Mouse (Mus musculus): ENCODE data around the gene Igf2r. TPM values are rescaled to one million over a fixed set of nuclear protein-coding genes. Genes with fewer than 3 reads are reported as not detected.
A peak's percentile ranks its signal among the peaks of the same experiment; 100 is the strongest.

Gene Igf2r
- polyA plus RNA-seq, 1 experiment from 2014 or later: 26.6 TPM

GRCm38 (mm10) chr17:12691899-12692298, 77.6 kb downstream of the Igf2r start:
- peak; percentile 76 for ATAC-seq
- Histone ChIP-seq H3K27ac (ENCODE audit: low read length) (peak overlapping the region; percentile 51; the same call in 1 of the 2 replicates), H3K4me3 (ENCODE audit: low read length) (no peak overlapping the region), H3K9ac (ENCODE audit: low read depth, low read length) (no peak overlapping the region), H3K36me3 (ENCODE audit: control insufficient read depth, insufficient read depth, low read length) (peaks cover 23% of the 10 kb centered on the region), H3K4me1 (ENCODE audit: control insufficient read depth, insufficient read depth, low read length) (peaks cover 12% of the 10 kb centered on the region; the same call in 1 of the 2 replicates), H3K9me3 (ENCODE audit: control insufficient read depth, low read length) (no peaks in the 10 kb centered on the region), H3K4me2 (ENCODE audit: low read depth, low read length) (no peak overlapping the region), H3K27me3 (replicated peaks; ENCODE audit: control insufficient read depth, insufficient read depth, low read length) (no peaks in the 10 kb centered on the region)
- 64% methylated on average over 7 of the region's 7 CpGs for WGBS

- H3K4me1 ChIP-seq (ENCODE audit: control insufficient read depth, insufficient read depth, low read length): peaks cover 14% of the 10 kb centered on the region; the same call in 1 of the 2 replicates
- 53% methylated on average over 3 of the region's 3 CpGs for WGBS
- no peak overlapping the region for H3K27ac ChIP-seq (ENCODE audit: low read length)
- H3K4me3 ChIP-seq (ENCODE audit: low read length): no peak overlapping the region
- H3K4me2 ChIP-seq (ENCODE audit: low read depth, low read length): no peak overlapping the region
- ATAC-seq: no peak
- H3K27me3 ChIP-seq (replicated peaks; ENCODE audit: control insufficient read depth, insufficient read depth, low read length): no peaks in the 10 kb centered on the region
- H3K9ac ChIP-seq (ENCODE audit: low read depth, low read length): no peak overlapping the region
- H3K36me3 ChIP-seq (ENCODE audit: control insufficient read depth, insufficient read depth, low read length): peaks cover 21% of the 10 kb centered on the region
- H3K9me3 ChIP-seq (ENCODE audit: control insufficient read depth, low read length): no peaks in the 10 kb centered on the region
These were observed 79.9 kb downstream of the Igf2r start for GRCm38 (mm10) chr17:12689537-12689936.

GRCm38 (mm10) chr17:12688427-12689110, 80.9 kb downstream of the Igf2r start:
- Histone ChIP-seq H3K4me2 (ENCODE audit: low read depth, low read length) (no peak overlapping the region), H3K27me3 (replicated peaks; ENCODE audit: control insufficient read depth, insufficient read depth, low read length) (no peaks in the 10 kb centered on the region), H3K27ac (ENCODE audit: low read length) (no peak overlapping the region), H3K4me1 (ENCODE audit: control insufficient read depth, insufficient read depth, low read length) (peaks cover 14% of the 10 kb centered on the region; the same call in 1 of the 2 replicates), H3K9me3 (ENCODE audit: control insufficient read depth, low read length) (no peaks in the 10 kb centered on the region), H3K4me3 (ENCODE audit: low read length) (no peak overlapping the region), H3K9ac (ENCODE audit: low read depth, low read length) (no peak overlapping the region), H3K36me3 (ENCODE audit: control insufficient read depth, insufficient read depth, low read length) (peaks cover 16% of the 10 kb centered on the region; the same call in 1 of the 2 replicates)
- WGBS: 75% methylated on average over 20 of the region's 20 CpGs
- no peak for ATAC-seq

GRCm38 (mm10) chr17:12684928-12685624, 84.4 kb downstream of the Igf2r start:
- no peaks in the 10 kb centered on the region for H3K27me3 ChIP-seq (replicated peaks; ENCODE audit: control insufficient read depth, insufficient read depth, low read length)
- WGBS: 68% methylated on average over 7 of the region's 7 CpGs
- H3K4me1 ChIP-seq (ENCODE audit: control insufficient read depth, insufficient read depth, low read length): peaks cover 8% of the 10 kb centered on the region; the same call in 1 of the 2 replicates
- peak; percentile 9; the same call in 1 of the 2 replicates for ATAC-seq
- no peak overlapping the region for H3K27ac ChIP-seq (ENCODE audit: low read length)
- peaks cover 10% of the 10 kb centered on the region for H3K36me3 ChIP-seq (ENCODE audit: control insufficient read depth, insufficient read depth, low read length)
- H3K9me3 ChIP-seq (ENCODE audit: control insufficient read depth, low read length): no peaks in the 10 kb centered on the region
- H3K4me2 ChIP-seq (ENCODE audit: low read depth, low read length): no peak overlapping the region
- H3K9ac ChIP-seq (ENCODE audit: low read depth, low read length): no peak overlapping the region
- no peak overlapping the region for H3K4me3 ChIP-seq (ENCODE audit: low read length)

DNA sequence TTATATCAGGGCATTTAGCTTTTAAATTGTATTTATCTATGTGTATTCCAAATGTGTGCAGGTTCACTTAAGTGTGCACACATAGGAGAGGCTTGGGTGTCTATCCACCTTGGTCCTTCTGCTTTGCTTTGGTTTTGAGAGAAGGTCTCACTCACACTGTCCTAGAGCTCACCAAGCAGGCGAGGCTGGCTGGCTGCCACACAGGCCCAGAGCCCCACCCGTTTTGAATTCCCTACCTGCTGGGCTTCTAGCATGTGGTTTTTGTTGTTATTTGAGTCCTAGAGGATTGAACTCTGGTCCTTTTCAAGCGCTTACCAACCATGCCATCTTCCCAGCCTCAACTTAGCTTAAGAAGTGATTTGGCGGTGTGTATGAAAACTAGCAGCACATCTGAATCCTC, 85.1 kb downstream of the Igf2r start:
- H3K36me3 ChIP-seq (ENCODE audit: control insufficient read depth, insufficient read depth, low read length): peaks cover 12% of the 10 kb centered on the region
- H3K9me3 ChIP-seq (ENCODE audit: control insufficient read depth, low read length): peaks cover 3% of the 10 kb centered on the region

GRCm38 (mm10) chr17:12683582-12683981, 85.9 kb downstream of the Igf2r start:
- ATAC-seq: no peak
- Histone ChIP-seq H3K27ac (ENCODE audit: low read length) (no peak overlapping the region), H3K4me3 (ENCODE audit: low read length) (no peak overlapping the region), H3K27me3 (replicated peaks; ENCODE audit: control insufficient read depth, insufficient read depth, low read length) (no peaks in the 10 kb centered on the region), H3K36me3 (ENCODE audit: control insufficient read depth, insufficient read depth, low read length) (peaks cover 11% of the 10 kb centered on the region), H3K9ac (ENCODE audit: low read depth, low read length) (no peak overlapping the region), H3K4me2 (ENCODE audit: low read depth, low read length) (no peak overlapping the region), H3K9me3 (ENCODE audit: control insufficient read depth, low read length) (peaks cover 6% of the 10 kb centered on the region), H3K4me1 (ENCODE audit: control insufficient read depth, insufficient read depth, low read length) (peaks cover 6% of the 10 kb centered on the region; the same call in 1 of the 2 replicates)
- WGBS: 93% methylated on average over 13 of the region's 13 CpGs

More for the DNA sequence above, 85.1 kb downstream of the Igf2r start:
- Histone ChIP-seq H3K4me1 (ENCODE audit: control insufficient read depth, insufficient read depth, low read length) (peaks cover 8% of the 10 kb centered on the region; the same call in 1 of the 2 replicates), H3K4me2 (ENCODE audit: low read depth, low read length) (no peak overlapping the region), H3K4me3 (ENCODE audit: low read length) (no peak overlapping the region), H3K27me3 (replicated peaks; ENCODE audit: control insufficient read depth, insufficient read depth, low read length) (no peaks in the 10 kb centered on the region), H3K9ac (ENCODE audit: low read depth, low read length) (no peak overlapping the region), H3K27ac (ENCODE audit: low read length) (no peak overlapping the region)
- ATAC-seq: peak; percentile 24; the same call in 1 of the 2 replicates
- WGBS: 65% methylated on average over 4 of the region's 4 CpGs

GRCm38 (mm10) chr17:12678261-12678660, 91.2 kb downstream of the Igf2r start:
- Histone ChIP-seq H3K27ac (ENCODE audit: low read length) (no peak overlapping the region), H3K36me3 (ENCODE audit: control insufficient read depth, insufficient read depth, low read length) (peaks cover 4% of the 10 kb centered on the region; the same call in 1 of the 2 replicates), H3K4me1 (ENCODE audit: control insufficient read depth, insufficient read depth, low read length) (peaks cover 12% of the 10 kb centered on the region), H3K27me3 (replicated peaks; ENCODE audit: control insufficient read depth, insufficient read depth, low read length) (no peaks in the 10 kb centered on the region), H3K4me3 (ENCODE audit: low read length) (no peak overlapping the region), H3K9me3 (ENCODE audit: control insufficient read depth, low read length) (peaks cover 6% of the 10 kb centered on the region), H3K9ac (ENCODE audit: low read depth, low read length) (no peak overlapping the region), H3K4me2 (ENCODE audit: low read depth, low read length) (no peak overlapping the region)
- ATAC-seq: no peak

DNA sequence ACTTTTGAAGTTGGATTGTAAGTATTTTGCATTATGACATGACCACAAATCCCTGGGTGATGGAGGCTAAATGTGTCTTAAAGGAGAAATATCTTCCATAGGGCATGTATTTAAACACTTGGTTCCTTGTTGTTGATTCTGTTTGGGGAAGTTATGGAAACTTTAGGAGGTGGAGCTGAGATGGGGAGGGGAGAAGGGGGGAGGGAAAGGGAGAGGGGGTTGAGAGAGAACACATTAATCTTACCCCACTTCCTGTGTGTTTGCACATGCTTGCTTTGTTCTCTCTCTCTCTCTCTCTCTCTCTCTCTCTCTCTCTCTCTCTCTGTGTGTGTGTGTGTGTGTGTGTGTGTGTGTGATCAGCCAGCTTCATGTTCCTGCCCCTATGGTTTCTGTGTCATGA, 92.3 kb downstream of the Igf2r start:
- Histone ChIP-seq H3K27ac (ENCODE audit: low read length) (no peak overlapping the region), H3K4me2 (ENCODE audit: low read depth, low read length) (no peak overlapping the region), H3K9me3 (ENCODE audit: control insufficient read depth, low read length) (peaks cover 6% of the 10 kb centered on the region), H3K4me3 (ENCODE audit: low read length) (no peak overlapping the region), H3K27me3 (replicated peaks; ENCODE audit: control insufficient read depth, insufficient read depth, low read length) (no peaks in the 10 kb centered on the region), H3K9ac (ENCODE audit: low read depth, low read length) (no peak overlapping the region), H3K36me3 (ENCODE audit: control insufficient read depth, insufficient read depth, low read length) (0 out of 2 replicates have a peak, but pooled peaks cover 4% of the 10 kb centered on the region), H3K4me1 (ENCODE audit: control insufficient read depth, insufficient read depth, low read length) (peaks cover 12% of the 10 kb centered on the region)
- ATAC-seq: no peak

DNA sequence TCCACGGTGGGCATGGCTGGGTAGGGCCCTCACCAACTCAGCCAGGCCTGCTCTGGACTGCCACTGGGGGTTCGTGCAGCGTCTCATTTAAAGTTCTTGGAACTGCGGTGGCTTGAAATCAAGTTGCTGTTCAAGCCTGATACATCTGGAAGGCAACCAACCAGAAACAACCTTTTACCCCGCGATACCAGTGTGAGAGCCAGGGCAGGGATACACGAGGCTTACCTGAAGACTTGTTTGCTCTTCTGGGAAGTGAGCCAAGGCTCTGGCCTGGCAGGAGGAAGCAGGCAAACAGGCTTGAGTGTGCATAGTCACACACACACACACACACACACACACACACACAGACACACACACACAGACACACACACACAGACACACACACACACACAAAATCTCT, 93.8 kb downstream of the Igf2r start, which contains the start of gene Slc22a1:
Gene Slc22a1 (minus strand): TSS at position 184 of the 400 bp plus-strand sequence.
- Histone ChIP-seq H3K4me3 (ENCODE audit: low read length) (no peak within 1 kb of the TSS), H3K4me1 (ENCODE audit: control insufficient read depth, insufficient read depth, low read length) (peaks cover 11% of the 10 kb centered on the region), H3K9me3 (ENCODE audit: control insufficient read depth, low read length) (peaks cover 6% of the 10 kb centered on the region), H3K27ac (ENCODE audit: low read length) (no peak within 1 kb of the TSS), H3K4me2 (ENCODE audit: low read depth, low read length) (no peak within 1 kb of the TSS), H3K9ac (ENCODE audit: low read depth, low read length) (no peak within 1 kb of the TSS), H3K36me3 (ENCODE audit: control insufficient read depth, insufficient read depth, low read length) (0 out of 2 replicates have a peak, but pooled peaks cover 4% of the 10 kb centered on the region), H3K27me3 (replicated peaks; ENCODE audit: control insufficient read depth, insufficient read depth, low read length) (no peaks in the 10 kb centered on the region)
- ATAC-seq: no peak; the same call in 1 of the 2 replicates
- WGBS: 75% methylated on average over 7 of the region's 7 CpGs

All from intestine, embryonic 16.5 days (tissue).